Mouse (Mus musculus): ENCODE data around the gene Gsta2. TPM values are rescaled to one million over a fixed set of nuclear protein-coding genes. Genes with fewer than 3 reads are reported as not detected.
"Not testable (repeated sequence)": the region's sequence is repeated elsewhere in the genome, so short reads cannot be mapped to it uniquely, and the experiment has no call there.

The Gsta2 gene
- polyA plus RNA-seq, 1 experiment from 2014 or later = not detected

GRCm38 (mm10) chr9:78345235-78345634 lies 10.4 kb downstream of the Gsta2 start:
- H3K27ac ChIP-seq (ENCODE audit: low read depth, low read length); H3K9ac ChIP-seq (ENCODE audit: low read depth, low read length); H3K9me3 ChIP-seq (ENCODE audit: control insufficient read depth, low read length); H3K4me1 ChIP-seq (replicated peaks; ENCODE audit: control insufficient read depth, insufficient read depth, low read length); ATAC-seq (replicated peaks; ENCODE audit: low FRiP score); H3K4me3 ChIP-seq (ENCODE audit: low read depth, low read length); H3K27me3 ChIP-seq (replicated peaks; ENCODE audit: control insufficient read depth, insufficient read depth, low read length); DNase-seq (ENCODE audit: low spot score); H3K36me3 ChIP-seq (ENCODE audit: control insufficient read depth, insufficient read depth, low read length); H3K4me2 ChIP-seq: not testable (repeated sequence)
- WGBS = 49% methylated on average over 3 of the region's 4 CpGs

GRCm38 (mm10) chr9:78343055-78343454 lies 12.5 kb downstream of the Gsta2 start:
- not testable (repeated sequence) for H3K4me1 ChIP-seq (replicated peaks; ENCODE audit: control insufficient read depth, insufficient read depth, low read length); H3K9me3 ChIP-seq (ENCODE audit: control insufficient read depth, low read length); H3K27ac ChIP-seq (ENCODE audit: low read depth, low read length); ATAC-seq (replicated peaks; ENCODE audit: low FRiP score); H3K9ac ChIP-seq (ENCODE audit: low read depth, low read length); H3K36me3 ChIP-seq (ENCODE audit: control insufficient read depth, insufficient read depth, low read length); DNase-seq (ENCODE audit: low spot score); H3K4me3 ChIP-seq (ENCODE audit: low read depth, low read length); H3K4me2 ChIP-seq; H3K27me3 ChIP-seq (replicated peaks; ENCODE audit: control insufficient read depth, insufficient read depth, low read length)
- WGBS = 77% methylated on average over 9 of the region's 9 CpGs

- H3K4me3 ChIP-seq (ENCODE audit: low read depth, low read length); H3K9me3 ChIP-seq (ENCODE audit: control insufficient read depth, low read length); H3K27me3 ChIP-seq (replicated peaks; ENCODE audit: control insufficient read depth, insufficient read depth, low read length); H3K36me3 ChIP-seq (ENCODE audit: control insufficient read depth, insufficient read depth, low read length); DNase-seq (ENCODE audit: low spot score); H3K27ac ChIP-seq (ENCODE audit: low read depth, low read length); H3K4me1 ChIP-seq (replicated peaks; ENCODE audit: control insufficient read depth, insufficient read depth, low read length); H3K9ac ChIP-seq (ENCODE audit: low read depth, low read length); ATAC-seq (replicated peaks; ENCODE audit: low FRiP score); H3K4me2 ChIP-seq: not testable (repeated sequence)
- WGBS = 79% methylated on average over 4 of the region's 4 CpGs
Observed at GRCm38 (mm10) chr9:78342494-78342893, 13.1 kb downstream of the Gsta2 start.

- DNase-seq (ENCODE audit: low spot score) = peak; percentile 42
- not testable (repeated sequence) for H3K4me1 ChIP-seq (replicated peaks; ENCODE audit: control insufficient read depth, insufficient read depth, low read length); H3K4me3 ChIP-seq (ENCODE audit: low read depth, low read length); ATAC-seq (replicated peaks; ENCODE audit: low FRiP score); H3K36me3 ChIP-seq (ENCODE audit: control insufficient read depth, insufficient read depth, low read length); H3K9ac ChIP-seq (ENCODE audit: low read depth, low read length); H3K27ac ChIP-seq (ENCODE audit: low read depth, low read length); H3K4me2 ChIP-seq; H3K9me3 ChIP-seq (ENCODE audit: control insufficient read depth, low read length); H3K27me3 ChIP-seq (replicated peaks; ENCODE audit: control insufficient read depth, insufficient read depth, low read length)
- WGBS = 12% methylated on average over 8 of the region's 8 CpGs
Observed at GRCm38 (mm10) chr9:78340324-78340723, 15.3 kb downstream of the Gsta2 start.

GRCm38 (mm10) chr9:78337050-78337449 lies 18.5 kb downstream of the Gsta2 start:
- not testable (repeated sequence) for H3K4me1 ChIP-seq (replicated peaks; ENCODE audit: control insufficient read depth, insufficient read depth, low read length); H3K9me3 ChIP-seq (ENCODE audit: control insufficient read depth, low read length); H3K4me2 ChIP-seq; DNase-seq (ENCODE audit: low spot score); ATAC-seq (replicated peaks; ENCODE audit: low FRiP score); H3K27ac ChIP-seq (ENCODE audit: low read depth, low read length); H3K9ac ChIP-seq (ENCODE audit: low read depth, low read length); H3K27me3 ChIP-seq (replicated peaks; ENCODE audit: control insufficient read depth, insufficient read depth, low read length); H3K4me3 ChIP-seq (ENCODE audit: low read depth, low read length); H3K36me3 ChIP-seq (ENCODE audit: control insufficient read depth, insufficient read depth, low read length)

- H3K27ac ChIP-seq (ENCODE audit: low read depth, low read length); H3K4me2 ChIP-seq; H3K9ac ChIP-seq (ENCODE audit: low read depth, low read length); H3K4me3 ChIP-seq (ENCODE audit: low read depth, low read length); ATAC-seq (replicated peaks; ENCODE audit: low FRiP score); DNase-seq (ENCODE audit: low spot score); H3K27me3 ChIP-seq (replicated peaks; ENCODE audit: control insufficient read depth, insufficient read depth, low read length); H3K36me3 ChIP-seq (ENCODE audit: control insufficient read depth, insufficient read depth, low read length); H3K4me1 ChIP-seq (replicated peaks; ENCODE audit: control insufficient read depth, insufficient read depth, low read length); H3K9me3 ChIP-seq (ENCODE audit: control insufficient read depth, low read length): not testable (repeated sequence)
- WGBS = 56% methylated on average over 1 of the region's 1 CpGs
Observed at GRCm38 (mm10) chr9:78327289-78327688, 28.3 kb downstream of the Gsta2 start, which contains the start of gene Omt2b. Omt2b (plus strand) TSS chr9:78327589.

GRCm38 (mm10) chr9:78319499-78319898 lies 36.1 kb downstream of the Gsta2 start:
- H3K27ac ChIP-seq (ENCODE audit: low read depth, low read length) = no peak overlapping the region
- no peaks in the 10 kb centered on the region for H3K4me1 ChIP-seq (replicated peaks; ENCODE audit: control insufficient read depth, insufficient read depth, low read length)
- H3K4me2 ChIP-seq = no peak overlapping the region
- WGBS = 24% methylated on average over 1 of the region's 1 CpGs
- H3K4me3 ChIP-seq (ENCODE audit: low read depth, low read length) = no peak overlapping the region
- no peak for ATAC-seq (replicated peaks; ENCODE audit: low FRiP score)
- H3K9me3 ChIP-seq (ENCODE audit: control insufficient read depth, low read length) = no peaks in the 10 kb centered on the region
- no peak overlapping the region for H3K9ac ChIP-seq (ENCODE audit: low read depth, low read length)
- no peak for DNase-seq (ENCODE audit: low spot score)
- H3K27me3 ChIP-seq (replicated peaks; ENCODE audit: control insufficient read depth, insufficient read depth, low read length) = no peaks in the 10 kb centered on the region
- no peaks in the 10 kb centered on the region for H3K36me3 ChIP-seq (ENCODE audit: control insufficient read depth, insufficient read depth, low read length)

GRCm38 (mm10) chr9:78314696-78315095 lies 40.9 kb downstream of the Gsta2 start, which contains the start of gene Omt2a:
Omt2a (minus strand) TSS chr9:78314796.
- Histone ChIP-seq H3K27ac (ENCODE audit: low read depth, low read length) (no peak within 1 kb of the TSS), H3K4me1 (replicated peaks; ENCODE audit: control insufficient read depth, insufficient read depth, low read length) (no peaks in the 10 kb centered on the region), H3K9ac (ENCODE audit: low read depth, low read length) (no peak within 1 kb of the TSS), H3K36me3 (ENCODE audit: control insufficient read depth, insufficient read depth, low read length) (no peaks in the 10 kb centered on the region), H3K4me2 (no peak within 1 kb of the TSS), H3K4me3 (ENCODE audit: low read depth, low read length) (no peak within 1 kb of the TSS), H3K9me3 (ENCODE audit: control insufficient read depth, low read length) (no peaks in the 10 kb centered on the region), H3K27me3 (replicated peaks; ENCODE audit: control insufficient read depth, insufficient read depth, low read length) (no peaks in the 10 kb centered on the region)
- WGBS = 63% methylated on average over 2 of the region's 2 CpGs
- ATAC-seq (replicated peaks; ENCODE audit: low FRiP score) (no peak), DNase-seq (ENCODE audit: low spot score) (no peak)

- not testable (repeated sequence) for H3K4me1 ChIP-seq (replicated peaks; ENCODE audit: control insufficient read depth, insufficient read depth, low read length); DNase-seq (ENCODE audit: low spot score); H3K27me3 ChIP-seq (replicated peaks; ENCODE audit: control insufficient read depth, insufficient read depth, low read length); H3K36me3 ChIP-seq (ENCODE audit: control insufficient read depth, insufficient read depth, low read length); H3K4me2 ChIP-seq; H3K9ac ChIP-seq (ENCODE audit: low read depth, low read length); ATAC-seq (replicated peaks; ENCODE audit: low FRiP score); H3K9me3 ChIP-seq (ENCODE audit: control insufficient read depth, low read length); H3K27ac ChIP-seq (ENCODE audit: low read depth, low read length); H3K4me3 ChIP-seq (ENCODE audit: low read depth, low read length)
- 76% methylated on average over 3 of the region's 3 CpGs for WGBS
Observed at GRCm38 (mm10) chr9:78308122-78308521, 47.5 kb downstream of the Gsta2 start.
